Mouse (Mus musculus): ENCODE results near the gene Rorb. TPM values are rescaled to one million over a fixed set of nuclear protein-coding genes. Genes with fewer than 3 reads are reported as not detected.

The Rorb gene
- polyA plus RNA-seq, 1 experiment from 2014 or later = 0.90 TPM

DNA sequence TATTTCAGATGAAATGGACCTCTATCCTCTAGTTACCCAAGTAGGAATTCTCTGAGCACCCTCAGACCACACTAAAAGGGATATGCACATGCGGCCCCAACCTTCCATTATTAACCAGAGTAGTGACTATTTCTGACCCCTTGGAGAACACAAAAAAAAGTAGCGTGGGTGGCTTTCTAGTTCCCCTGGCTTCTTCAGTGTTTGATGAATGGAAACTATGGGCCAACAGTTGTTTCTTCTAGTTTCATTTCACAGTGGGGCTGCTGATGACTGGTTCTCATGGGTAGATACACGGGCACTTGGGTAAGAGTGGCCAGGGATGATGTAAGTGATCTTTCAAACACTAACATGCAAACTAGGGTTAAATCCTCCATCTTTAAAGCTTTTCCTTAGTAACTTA lies 165.7 kb downstream of the Rorb start:
- Histone ChIP-seq H3K4me2 (no peak overlapping the region), H3K36me3 (no peaks in the 10 kb centered on the region), H3K27ac (no peak overlapping the region), H3K9ac (replicated peaks) (no peak overlapping the region), H3K4me1 (replicated peaks) (no peaks in the 10 kb centered on the region), H3K9me3 (no peaks in the 10 kb centered on the region), H3K4me3 (replicated peaks) (no peak overlapping the region), H3K27me3 (no peaks in the 10 kb centered on the region)
- WGBS = 90% methylated on average over 3 of the region's 3 CpGs
- no peak for ATAC-seq (ENCODE audit: insufficient number of reproducible peaks, insufficient read depth, low FRiP score, low TSS enrichment, low read depth)

- Histone ChIP-seq H3K36me3 (no peaks in the 10 kb centered on the region), H3K27ac (no peak overlapping the region), H3K9ac (replicated peaks) (no peak overlapping the region), H3K27me3 (no peaks in the 10 kb centered on the region), H3K9me3 (no peaks in the 10 kb centered on the region), H3K4me2 (no peak overlapping the region), H3K4me1 (replicated peaks) (no peaks in the 10 kb centered on the region), H3K4me3 (replicated peaks) (no peak overlapping the region)
- WGBS = 49% methylated on average over 6 of the region's 6 CpGs
- ATAC-seq (ENCODE audit: insufficient number of reproducible peaks, insufficient read depth, low FRiP score, low TSS enrichment, low read depth) = no peak
These were observed 169.6 kb downstream of the Rorb start for GRCm38 (mm10) chr19:18941391-18941790.

- Histone ChIP-seq H3K4me2 (no peak overlapping the region), H3K4me3 (replicated peaks) (no peak overlapping the region), H3K4me1 (replicated peaks) (no peaks in the 10 kb centered on the region), H3K27ac (no peak overlapping the region), H3K9me3 (no peaks in the 10 kb centered on the region), H3K36me3 (no peaks in the 10 kb centered on the region), H3K27me3 (no peaks in the 10 kb centered on the region), H3K9ac (replicated peaks) (no peak overlapping the region)
- ATAC-seq (ENCODE audit: insufficient number of reproducible peaks, insufficient read depth, low FRiP score, low TSS enrichment, low read depth) = no peak
These were observed 199.1 kb downstream of the Rorb start for GRCm38 (mm10) chr19:18911755-18912340.

DNA sequence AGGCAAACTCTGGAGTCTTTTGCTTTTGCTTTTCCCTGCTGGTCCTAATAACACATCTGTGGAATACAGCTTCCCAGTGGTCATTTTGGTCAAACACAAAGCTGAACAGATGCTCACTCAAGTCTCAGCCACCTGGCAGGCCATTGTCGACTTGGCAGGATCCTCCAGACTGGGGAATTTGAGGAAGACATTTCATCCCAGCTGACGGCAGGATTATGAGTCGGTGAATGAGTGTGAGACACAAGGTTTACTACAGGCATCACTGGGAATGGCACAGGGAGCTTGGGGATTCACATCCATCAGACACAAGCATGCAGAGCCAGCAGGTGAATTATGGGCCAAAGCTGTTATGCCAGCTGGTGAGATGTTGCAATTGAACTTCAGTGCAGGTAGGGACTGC lies 201.4 kb downstream of the Rorb start:
- H3K4me3 ChIP-seq (replicated peaks) = no peak overlapping the region
- H3K4me1 ChIP-seq (replicated peaks) = no peaks in the 10 kb centered on the region
- 79% methylated on average over 3 of the region's 3 CpGs for WGBS
- H3K9ac ChIP-seq (replicated peaks) = no peak overlapping the region
- H3K27me3 ChIP-seq = 0 out of 2 replicates have a peak, but pooled peaks cover under 1% of the 10 kb centered on the region
- no peak overlapping the region for H3K4me2 ChIP-seq
- ATAC-seq (ENCODE audit: insufficient number of reproducible peaks, insufficient read depth, low FRiP score, low TSS enrichment, low read depth) = no peak
- H3K27ac ChIP-seq = no peak overlapping the region
- no peaks in the 10 kb centered on the region for H3K9me3 ChIP-seq
- H3K36me3 ChIP-seq = no peaks in the 10 kb centered on the region

DNA sequence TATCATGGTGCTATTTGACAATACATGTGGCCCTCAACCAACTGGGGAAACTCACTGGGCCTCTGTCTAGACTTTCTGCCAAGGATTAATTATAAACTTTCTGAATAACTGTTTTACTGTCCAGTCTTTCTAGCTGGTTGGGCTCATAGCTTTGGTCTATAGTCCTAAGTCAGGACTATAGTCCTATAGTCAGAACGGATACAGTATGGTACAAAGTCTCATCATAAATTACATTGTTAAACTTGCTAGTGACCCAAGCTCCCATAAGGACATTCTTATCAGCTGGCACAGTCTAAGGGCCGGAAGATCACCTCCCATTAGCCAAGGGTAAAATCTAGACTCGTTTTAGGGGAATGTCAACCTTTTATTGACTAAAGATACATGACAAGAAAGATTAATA lies 205.5 kb downstream of the Rorb start:
- Histone ChIP-seq H3K36me3 (no peaks in the 10 kb centered on the region), H3K4me2 (no peak overlapping the region), H3K27ac (no peak overlapping the region), H3K4me1 (replicated peaks) (peaks cover 5% of the 10 kb centered on the region), H3K9ac (replicated peaks) (no peak overlapping the region), H3K27me3 (0 out of 2 replicates have a peak, but pooled peaks cover 4% of the 10 kb centered on the region), H3K4me3 (replicated peaks) (no peak overlapping the region), H3K9me3 (no peaks in the 10 kb centered on the region)
- no peak for ATAC-seq (ENCODE audit: insufficient number of reproducible peaks, insufficient read depth, low FRiP score, low TSS enrichment, low read depth)
- WGBS = 61% methylated on average over 3 of the region's 3 CpGs

GRCm38 (mm10) chr19:18902694-18903067 lies 208.3 kb downstream of the Rorb start:
- peak overlapping the region; percentile 49 for H3K4me2 ChIP-seq
- peaks cover 5% of the 10 kb centered on the region for H3K4me1 ChIP-seq (replicated peaks)
- H3K9me3 ChIP-seq = no peaks in the 10 kb centered on the region
- H3K27me3 ChIP-seq = 0 out of 2 replicates have a peak, but pooled peaks cover 4% of the 10 kb centered on the region
- 28% methylated on average over 6 of the region's 6 CpGs for WGBS
- 0 out of 2 replicates have a peak overlapping the region, but pooled peaks have one; percentile 9 for H3K4me3 ChIP-seq (replicated peaks)
- H3K9ac ChIP-seq (replicated peaks) = no peak overlapping the region
- H3K36me3 ChIP-seq = no peaks in the 10 kb centered on the region
- no peak overlapping the region for H3K27ac ChIP-seq
- no peak for ATAC-seq (ENCODE audit: insufficient number of reproducible peaks, insufficient read depth, low FRiP score, low TSS enrichment, low read depth)

DNA sequence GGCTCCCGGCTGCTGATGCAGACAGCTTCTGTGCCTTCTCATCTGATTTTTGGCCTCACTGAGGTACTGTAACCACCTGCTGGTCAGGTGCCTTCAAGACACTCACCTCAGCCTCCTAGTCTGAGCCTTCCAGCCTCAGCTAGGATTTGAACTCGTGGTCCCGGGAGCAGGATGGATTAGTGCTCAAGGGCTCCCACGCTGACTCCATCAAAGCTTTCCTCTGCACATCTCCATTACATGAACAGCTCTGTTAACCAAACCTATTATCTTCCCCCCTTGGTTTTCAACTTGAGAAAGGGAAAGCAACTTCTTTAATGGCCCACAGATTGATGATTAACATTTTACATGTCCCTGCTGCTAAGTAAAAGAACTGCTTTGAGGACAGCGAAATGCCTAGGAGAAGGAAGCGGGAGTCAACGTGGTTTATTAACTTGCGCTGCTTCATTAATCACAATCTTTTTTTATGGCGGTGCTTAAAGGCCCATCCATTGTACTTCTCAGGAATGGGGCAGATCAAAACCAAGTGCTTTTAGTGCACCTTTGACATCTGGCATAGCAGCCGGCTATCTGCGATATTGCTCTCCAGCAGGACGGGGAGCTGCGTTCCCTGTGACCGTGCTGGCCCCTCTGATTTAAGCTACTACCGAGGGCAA lies 208.8 kb downstream of the Rorb start:
- WGBS = 19% methylated on average over 15 of the region's 15 CpGs
- Histone ChIP-seq H3K4me1 (replicated peaks) (peaks cover 5% of the 10 kb centered on the region), H3K36me3 (no peaks in the 10 kb centered on the region), H3K4me3 (replicated peaks) (0 out of 2 replicates have a peak overlapping the region, but pooled peaks have one; percentile 9), H3K27ac (no peak overlapping the region), H3K4me2 (peak overlapping the region; percentile 49), H3K9me3 (no peaks in the 10 kb centered on the region), H3K9ac (replicated peaks) (no peak overlapping the region), H3K27me3 (0 out of 2 replicates have a peak, but pooled peaks cover 4% of the 10 kb centered on the region)
- no peak for ATAC-seq (ENCODE audit: insufficient number of reproducible peaks, insufficient read depth, low FRiP score, low TSS enrichment, low read depth)

GRCm38 (mm10) chr19:18898238-18898637 lies 212.8 kb downstream of the Rorb start:
- H3K9ac ChIP-seq (replicated peaks) = no peak overlapping the region
- no peaks in the 10 kb centered on the region for H3K36me3 ChIP-seq
- no peaks in the 10 kb centered on the region for H3K27me3 ChIP-seq
- no peaks in the 10 kb centered on the region for H3K9me3 ChIP-seq
- ATAC-seq (ENCODE audit: insufficient number of reproducible peaks, insufficient read depth, low FRiP score, low TSS enrichment, low read depth) = no peak
- H3K4me1 ChIP-seq (replicated peaks) = peaks cover 5% of the 10 kb centered on the region
- H3K4me3 ChIP-seq (replicated peaks) = no peak overlapping the region
- H3K27ac ChIP-seq = no peak overlapping the region
- H3K4me2 ChIP-seq = no peak overlapping the region

DNA sequence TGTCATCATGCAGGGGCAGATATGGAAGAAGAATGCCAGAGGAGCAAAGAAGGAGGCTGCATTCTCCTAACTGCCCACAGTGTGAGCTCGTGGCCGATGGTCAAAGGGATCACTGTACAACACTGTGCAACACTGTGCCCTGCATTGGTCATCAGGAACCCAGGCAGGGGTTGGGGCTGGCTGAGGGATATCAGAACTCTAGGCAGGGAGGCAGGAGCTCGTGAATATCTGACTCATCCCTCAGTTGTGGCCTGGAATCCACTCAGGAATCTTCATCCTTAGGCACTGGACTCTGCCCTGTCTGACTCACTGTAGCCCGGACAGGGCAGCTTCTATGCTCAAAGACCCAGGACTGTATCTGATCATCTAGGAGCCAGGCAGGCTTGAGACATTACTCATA lies 220.8 kb downstream of the Rorb start:
- 85% methylated on average over 4 of the region's 4 CpGs for WGBS
- H3K9ac ChIP-seq (replicated peaks) = no peak overlapping the region
- no peaks in the 10 kb centered on the region for H3K9me3 ChIP-seq
- H3K27ac ChIP-seq = no peak overlapping the region
- no peak overlapping the region for H3K4me2 ChIP-seq
- peaks cover 15% of the 10 kb centered on the region; the same call in 1 of the 2 replicates for H3K27me3 ChIP-seq
- no peak for ATAC-seq (ENCODE audit: insufficient number of reproducible peaks, insufficient read depth, low FRiP score, low TSS enrichment, low read depth)
- H3K4me3 ChIP-seq (replicated peaks) = no peak overlapping the region
- H3K4me1 ChIP-seq (replicated peaks) = peaks cover 8% of the 10 kb centered on the region
- no peaks in the 10 kb centered on the region for H3K36me3 ChIP-seq

DNA sequence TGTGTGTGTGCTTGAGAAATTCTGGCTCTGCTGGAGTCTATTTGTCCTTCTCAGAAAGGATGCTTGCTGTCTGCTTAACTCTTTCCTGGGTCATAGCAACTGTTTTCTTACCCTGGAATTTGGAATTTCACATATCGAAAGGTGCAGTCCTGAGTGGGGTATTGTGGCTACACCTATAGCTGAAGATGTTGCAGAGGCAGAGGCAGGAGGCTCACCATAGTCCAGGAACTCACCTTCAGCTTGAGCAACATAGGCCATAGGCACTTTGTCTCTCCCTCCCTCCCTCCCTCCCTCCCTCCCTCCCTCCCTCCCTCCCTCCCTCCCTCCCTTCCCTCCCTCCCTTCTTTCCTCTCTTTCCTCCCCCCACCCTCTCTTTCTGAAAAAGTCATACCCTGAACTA lies 221.4 kb downstream of the Rorb start:
- 78% methylated on average over 1 of the region's 1 CpGs for WGBS
- Histone ChIP-seq H3K4me1 (replicated peaks) (peaks cover 8% of the 10 kb centered on the region), H3K4me3 (replicated peaks) (peak overlapping the region; percentile 23; the same call in 1 of the 2 replicates), H3K27me3 (peaks cover 15% of the 10 kb centered on the region; the same call in 1 of the 2 replicates), H3K27ac (no peak overlapping the region), H3K4me2 (peak overlapping the region; percentile 54), H3K9ac (replicated peaks) (no peak overlapping the region), H3K9me3 (no peaks in the 10 kb centered on the region), H3K36me3 (no peaks in the 10 kb centered on the region)
- no peak; the same call in 1 of the 2 replicates for ATAC-seq (ENCODE audit: insufficient number of reproducible peaks, insufficient read depth, low FRiP score, low TSS enrichment, low read depth)

- H3K9me3 ChIP-seq = no peaks in the 10 kb centered on the region
- H3K27ac ChIP-seq = no peak overlapping the region
- H3K27me3 ChIP-seq = peaks cover 15% of the 10 kb centered on the region; the same call in 1 of the 2 replicates
- H3K4me2 ChIP-seq = peak overlapping the region; percentile 54
- peaks cover 8% of the 10 kb centered on the region for H3K4me1 ChIP-seq (replicated peaks)
- no peaks in the 10 kb centered on the region for H3K36me3 ChIP-seq
- no peak overlapping the region for H3K9ac ChIP-seq (replicated peaks)
- H3K4me3 ChIP-seq (replicated peaks) = peak overlapping the region; percentile 23
- 11% methylated on average over 11 of the region's 11 CpGs for WGBS
- ATAC-seq (ENCODE audit: insufficient number of reproducible peaks, insufficient read depth, low FRiP score, low TSS enrichment, low read depth) = no peak; the same call in 1 of the 2 replicates
These were observed 221.8 kb downstream of the Rorb start for GRCm38 (mm10) chr19:18889117-18889627.

Measured in limb, embryonic 12.5 days (tissue).